Mouse (Mus musculus) embryonic fibroblast, embryonic 13.5 days (primary cell): ENCODE results near the gene Abcg4. TPM values are rescaled to one million over a fixed set of nuclear protein-coding genes. Genes with fewer than 3 reads are reported as not detected.
A peak's percentile ranks its signal among the peaks of the same experiment; 100 is the strongest.

Source experiments
- H3K27ac ChIP-seq: 2 replicates; pipeline ENCODE4 v1.5.1; 2012; ENCODE audit warnings: low read length, control low read depth, inconsistent platforms; ENCODE audit not compliant: insufficient read depth
- H3K4me1 ChIP-seq: 2 replicates; pipeline ENCODE4 v1.6.1; 2011; ENCODE audit warnings: low read length; ENCODE audit not compliant: control insufficient read depth, insufficient read depth
- H3K4me3 ChIP-seq: 2 replicates; pipeline ENCODE4 v1.5.1; 2011; ENCODE audit warnings: mild to moderate bottlenecking, control low read depth, low read length; ENCODE audit not compliant: insufficient read depth
- CTCF ChIP-seq: IDR thresholded peaks from 2 replicates; pipeline ENCODE4 v1.5.1; 2011; ENCODE audit warnings: mild to moderate bottlenecking, control low read depth, low read length, moderate library complexity, borderline replicate concordance; ENCODE audit not compliant: insufficient read depth
- POLR2A ChIP-seq: IDR thresholded peaks from 2 replicates; pipeline ENCODE4 v1.6.1; 2011; ENCODE audit warnings: low read depth, mild to moderate bottlenecking, control low read depth, low read length, moderate library complexity
- polyA plus RNA-seq: library from polyadenylated mRNA; stranded (reverse); fragments of >200 nt; gene quantifications from 2 replicates; pipeline ENCODE4 v1.2.4, GENCODE M21; 2011; ENCODE audit warnings: low read depth; ENCODE audit not compliant: missing spikeins, insufficient read length

Abcg4 gene
- polyA plus RNA-seq, 1 experiment = 1.6 TPM

DNA sequence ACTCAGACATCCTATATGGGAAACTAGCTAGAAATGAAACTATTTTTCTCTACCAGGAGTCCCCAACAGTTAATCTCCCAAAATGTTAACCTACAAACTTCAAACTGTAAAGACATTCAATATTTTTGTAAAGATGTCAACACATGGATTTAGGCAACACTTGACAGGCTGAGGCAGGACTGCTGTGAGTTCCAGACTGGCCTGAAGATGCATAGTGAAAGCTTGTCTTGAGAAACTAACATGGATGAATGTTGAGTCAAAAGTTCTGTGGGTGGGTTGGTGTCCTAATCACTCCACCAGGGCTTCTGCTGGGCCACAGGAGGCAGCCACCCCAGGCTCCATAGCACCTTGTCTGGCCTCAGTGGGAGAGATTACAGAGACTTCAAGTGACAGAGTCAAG lies 56.8 kb downstream of the Abcg4 start:
- no peak for TF ChIP-seq CTCF
- TF ChIP-seq POLR2A = no peak
- Histone ChIP-seq H3K4me1 (peaks cover 9% of the 10 kb centered on the region; the same call in 1 of the 2 replicates), H3K4me3 (peak overlapping the region; percentile 31; the same call in 1 of the 2 replicates), H3K27ac (no peak overlapping the region)

DNA sequence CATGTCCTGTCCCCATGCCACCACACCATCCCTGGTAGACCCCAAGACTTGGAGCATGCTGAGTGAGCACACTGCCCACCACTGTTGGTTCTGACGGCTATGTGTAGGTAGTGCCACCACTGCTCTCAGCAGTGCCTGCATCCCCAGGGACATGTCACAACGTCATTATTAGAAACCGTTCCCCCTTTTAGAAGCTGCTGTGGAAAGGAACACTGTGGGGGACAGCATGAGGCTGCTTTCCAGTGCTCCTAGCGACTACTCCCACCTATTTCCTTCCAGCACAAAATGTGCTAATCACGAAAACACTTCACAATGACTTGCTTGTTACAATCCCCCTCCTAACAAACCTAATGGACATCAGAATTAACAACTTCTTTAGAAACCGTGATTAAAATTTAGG lies 62.4 kb downstream of the Abcg4 start:
- TF ChIP-seq CTCF (no peak), POLR2A (no peak)
- Histone ChIP-seq H3K27ac (no peak overlapping the region), H3K4me1 (0 out of 2 replicates have a peak, but pooled peaks cover 5% of the 10 kb centered on the region), H3K4me3 (no peak overlapping the region)

Other genes with a start within 250 kb of the Abcg4 start
- 930 and 1,281 TPM in 2 replicates for gene Thy1, start 245.2 kb downstream of the Abcg4 start, polyA plus RNA-seq
- 6.5 and 6.6 TPM in 2 replicates for gene Usp2, start 221.6 kb downstream of the Abcg4 start, polyA plus RNA-seq
- 0.12 TPM in 1 of 2 replicates, not detected in the other for gene Mfrp, start 186.9 kb downstream of the Abcg4 start, polyA plus RNA-seq
- gene C1qtnf5, start 181.4 kb downstream of the Abcg4 start, polyA plus RNA-seq = 25.4 and 36.4 TPM in 2 replicates
- gene Gm49380, start 175.1 kb downstream of the Abcg4 start, polyA plus RNA-seq = 0.21 and 0.25 TPM in 2 replicates
- 40.2 and 46.0 TPM in 2 replicates for gene Rnf26, start 175.1 kb downstream of the Abcg4 start, polyA plus RNA-seq
- gene Mcam, start 154.1 kb downstream of the Abcg4 start, polyA plus RNA-seq = 66.4 and 124 TPM in 2 replicates
- 44.1 and 47.7 TPM in 2 replicates for gene Cbl, start 54.6 kb downstream of the Abcg4 start, polyA plus RNA-seq
- not detected in 2 replicates for gene Ccdc153, start 47.9 kb downstream of the Abcg4 start, polyA plus RNA-seq
- gene Pdzd3, start 37.1 kb downstream of the Abcg4 start, polyA plus RNA-seq = not detected in 2 replicates
- gene Nlrx1, start 20.0 kb downstream of the Abcg4 start, polyA plus RNA-seq = 5.9 and 6.6 TPM in 2 replicates
- gene Hinfp, start 17.1 kb upstream of the Abcg4 start, polyA plus RNA-seq = 13.4 and 16.4 TPM in 2 replicates
- 9.4 and 10.5 TPM in 2 replicates for gene C2cd2l, start 31.7 kb upstream of the Abcg4 start, polyA plus RNA-seq
- 39.7 and 54.7 TPM in 2 replicates for gene Dpagt1, start 37.4 kb upstream of the Abcg4 start, polyA plus RNA-seq
- gene H2afx, start 46.1 kb upstream of the Abcg4 start, polyA plus RNA-seq = 50.9 and 74.7 TPM in 2 replicates
- 46.8 and 51.9 TPM in 2 replicates for gene Hmbs, start 55.6 kb upstream of the Abcg4 start, polyA plus RNA-seq
- 33.8 and 35.4 TPM in 2 replicates for gene Vps11, start 73.1 kb upstream of the Abcg4 start, polyA plus RNA-seq
- gene Hyou1, start 90.9 kb upstream of the Abcg4 start, polyA plus RNA-seq = 88.7 and 101 TPM in 2 replicates
- gene Slc37a4, start 108.2 kb upstream of the Abcg4 start, polyA plus RNA-seq = 7.0 and 7.7 TPM in 2 replicates
- 2,978 and 3,912 TPM in 2 replicates for gene Rps25, start 118.5 kb upstream of the Abcg4 start, polyA plus RNA-seq
- 104 and 112 TPM in 2 replicates for gene Trappc4, start 119.0 kb upstream of the Abcg4 start, polyA plus RNA-seq
- gene Ccdc84, start 130.0 kb upstream of the Abcg4 start, polyA plus RNA-seq = 10.2 and 13.4 TPM in 2 replicates
- not detected in 2 replicates for gene Foxr1, start 152.5 kb upstream of the Abcg4 start, polyA plus RNA-seq
- not detected in 2 replicates for gene Upk2, start 166.4 kb upstream of the Abcg4 start, polyA plus RNA-seq
- gene Bcl9l, start 194.2 kb upstream of the Abcg4 start, polyA plus RNA-seq = 56.0 and 61.6 TPM in 2 replicates